Mouse (Mus musculus) right cerebral cortex, postnatal 36 days (tissue): ENCODE measurements around the gene Acot8.
A peak's percentile ranks its signal among the peaks of the same experiment; 100 is the strongest.

Experiments used
- DNase-seq, 2 experiments: peaks; one replicate each; pipeline ENCODE4 v3.0.0; 2022; ENCODE audit warnings: low spot score in 2 of 2, mixed read lengths in 1 of 2

Acot8 gene

GRCm38 (mm10) chr2:164804533-164805331 lies at the start of gene Acot8, which contains the start of gene Zswim3:
Gene Acot8, minus strand, starts transcription at chr2:164804882.
Gene Zswim3, plus strand, starts transcription at chr2:164805098.
- peak; percentile 96 to 97 for DNase-seq

- DNase-seq: no peak
These were observed 45.4 kb upstream of the Acot8 start for GRCm38 (mm10) chr2:164850061-164850460.

GRCm38 (mm10) chr2:164845782-164846181 lies 41.1 kb upstream of the Acot8 start:
- no peak for DNase-seq

GRCm38 (mm10) chr2:164835164-164835563 lies 30.5 kb upstream of the Acot8 start:
- DNase-seq: no peak

DNA sequence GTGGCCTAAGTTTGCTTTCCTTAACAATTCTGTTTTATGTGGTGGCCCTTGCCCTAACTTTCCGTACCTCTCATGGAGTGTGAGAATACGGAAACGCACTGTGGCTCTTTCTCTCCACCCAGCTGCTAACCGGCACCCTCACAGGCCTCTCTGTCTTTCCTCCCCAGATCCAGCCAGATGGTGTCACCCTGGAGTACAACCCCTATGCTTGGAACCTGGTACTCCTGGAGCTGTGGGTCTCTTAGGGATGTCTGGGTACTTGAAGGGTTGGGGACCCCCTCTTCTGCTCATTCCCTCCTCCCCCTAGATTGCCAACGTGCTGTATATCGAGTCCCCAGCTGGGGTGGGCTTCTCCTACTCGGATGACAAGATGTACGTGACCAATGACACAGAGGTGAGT lies 29.8 kb upstream of the Acot8 start:
- no peak for DNase-seq

DNA sequence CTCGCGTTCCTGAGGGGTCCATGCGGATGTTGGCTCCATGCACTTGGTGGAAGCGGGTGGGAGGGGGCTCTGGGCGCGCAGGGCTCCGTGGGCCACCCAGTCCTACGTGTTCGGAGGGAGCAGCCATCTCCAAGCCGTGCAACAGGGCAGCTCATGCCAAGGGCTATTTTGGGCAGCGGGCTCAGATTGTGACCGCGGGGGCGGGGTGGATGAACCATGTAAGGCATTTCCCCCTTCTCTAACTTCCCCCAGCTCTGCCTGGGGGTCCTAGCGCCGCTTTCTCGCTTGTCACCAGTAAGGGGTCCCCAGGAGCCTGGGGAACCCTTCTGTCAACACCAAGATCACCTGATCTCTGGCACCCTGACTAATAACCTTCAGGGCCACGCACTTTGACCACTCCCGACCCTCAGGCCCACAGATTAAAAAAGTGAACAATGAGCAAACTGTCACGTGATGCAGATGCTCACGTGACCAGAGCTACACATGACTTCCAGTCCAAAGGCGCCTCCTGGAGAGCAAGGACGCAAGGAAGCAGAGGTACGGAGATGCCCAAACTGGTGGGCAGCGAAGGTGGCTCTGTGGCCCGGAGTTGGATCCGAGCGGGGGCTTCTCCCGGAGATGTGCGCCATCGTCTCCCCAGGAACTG lies 28.8 kb upstream of the Acot8 start, which contains the start of gene Neurl2:
Gene Neurl2 (minus strand): TSS at position 143 of the 646 bp plus-strand sequence.
- DNase-seq: peak; percentile 89 to 92

GRCm38 (mm10) chr2:164832748-164833301 lies 28.1 kb upstream of the Acot8 start, which contains the start of gene Ctsa:
Gene Ctsa, plus strand, starts transcription at chr2:164832873.
- DNase-seq: peak; percentile 73 to 76

- no peak for DNase-seq
These were observed 27.5 kb upstream of the Acot8 start for GRCm38 (mm10) chr2:164832032-164832747.

DNA sequence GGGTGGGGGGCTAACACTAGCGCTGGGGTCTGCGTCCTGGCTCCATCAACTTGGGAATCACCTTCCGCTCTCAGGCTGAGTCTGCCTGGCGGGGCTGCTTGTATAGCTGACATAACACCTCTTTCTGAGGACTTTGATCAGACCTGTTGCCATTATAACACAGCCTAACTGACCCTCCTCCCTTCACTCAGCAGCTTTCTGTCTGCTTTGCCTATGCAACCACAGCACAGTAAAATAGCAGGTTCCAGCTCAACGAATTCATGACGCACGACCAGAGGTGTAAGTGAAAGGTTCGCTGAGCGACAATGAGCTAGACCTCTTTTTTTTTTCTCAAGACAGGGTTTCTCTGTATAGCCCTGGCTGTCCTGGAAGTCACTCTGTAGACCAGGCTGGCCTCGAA lies 26.3 kb upstream of the Acot8 start:
- no peak for DNase-seq

DNA sequence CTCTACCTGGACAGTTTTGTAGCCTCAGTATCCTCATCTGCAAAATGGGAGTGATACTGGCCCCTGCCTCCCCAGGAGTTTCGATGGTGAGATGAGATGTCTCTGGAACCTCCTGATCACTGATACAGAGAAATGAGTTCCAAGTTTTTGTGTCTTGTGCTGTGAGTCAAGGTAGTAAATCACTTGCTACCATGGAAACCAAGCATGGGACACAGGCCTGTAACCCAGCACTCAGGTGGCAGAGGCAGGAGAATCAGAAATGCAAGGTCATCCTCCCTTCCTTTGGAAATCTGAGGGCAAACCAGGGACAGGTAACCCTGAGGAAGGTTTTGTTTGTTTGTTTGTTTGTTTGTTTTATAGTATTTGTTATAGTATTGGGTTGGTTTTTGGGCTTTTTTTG lies 24.4 kb upstream of the Acot8 start:
- DNase-seq: no peak

DNA sequence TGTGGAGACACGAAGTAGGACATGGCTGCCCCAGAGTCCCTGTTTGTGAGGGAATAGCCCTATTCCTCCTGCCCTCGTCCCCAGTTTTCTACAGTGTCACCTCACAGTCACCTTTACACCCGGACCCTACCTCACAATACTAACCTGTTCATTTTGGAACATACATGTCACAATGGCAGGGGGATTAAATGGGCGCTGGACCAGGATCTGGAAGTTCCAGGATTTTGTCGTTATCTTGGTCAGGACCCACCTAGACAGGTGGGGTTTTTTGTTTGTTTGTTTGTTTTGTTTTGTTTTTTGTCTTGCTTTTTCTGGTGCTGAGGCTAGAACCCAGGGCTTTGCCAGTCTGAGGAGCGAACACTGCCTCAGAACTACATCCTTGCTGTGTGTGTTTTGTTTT lies 23.8 kb upstream of the Acot8 start, which contains the start of gene Spata25:
Gene Spata25 (minus strand): TSS at position 101 of the 400 bp plus-strand sequence.
- no peak for DNase-seq

- DNase-seq: no peak
These were observed 22.6 kb upstream of the Acot8 start for GRCm38 (mm10) chr2:164827146-164827850.

DNA sequence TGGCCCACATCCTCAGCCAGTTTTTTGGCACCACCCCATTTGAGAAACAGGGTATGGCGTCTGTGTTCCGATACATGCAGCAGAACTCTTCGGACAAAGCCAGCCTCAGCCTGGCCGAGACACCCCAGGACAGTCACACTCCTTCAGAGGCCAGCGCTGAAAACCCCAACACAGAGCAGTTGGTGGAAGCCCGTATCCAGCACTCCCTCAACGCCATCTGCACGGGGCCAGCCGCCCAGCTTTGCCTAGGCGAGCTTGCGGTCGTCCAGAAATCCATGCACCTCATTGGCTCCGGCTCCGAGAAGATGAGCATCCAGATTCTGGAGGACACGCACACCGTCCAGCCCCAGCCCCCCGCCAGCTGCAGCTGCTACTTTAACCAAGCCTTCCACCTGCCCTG lies 20.8 kb upstream of the Acot8 start:
- DNase-seq: no peak

DNA sequence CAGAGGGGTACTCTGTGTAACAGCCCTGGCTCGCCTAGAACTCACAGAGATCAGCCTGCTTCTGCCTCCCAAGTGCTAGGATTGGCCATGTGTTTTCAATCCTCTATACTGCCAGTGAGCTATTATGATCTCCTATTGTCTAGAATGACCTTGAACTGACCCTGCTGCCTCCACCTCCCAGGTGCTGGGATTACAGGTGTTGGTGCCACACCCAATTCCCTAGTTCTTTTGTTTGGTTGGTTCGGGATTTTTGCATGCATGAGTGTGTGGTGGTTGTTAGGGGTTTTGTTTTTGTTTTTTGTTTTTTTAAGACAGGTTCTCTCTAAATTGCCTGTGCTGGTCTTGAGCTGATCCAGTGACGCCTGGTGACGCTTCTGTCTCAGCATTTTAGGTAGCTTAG lies 19.3 kb upstream of the Acot8 start:
- DNase-seq: no peak

GRCm38 (mm10) chr2:164823181-164823585 lies 18.5 kb upstream of the Acot8 start:
- peak in 1 of 2 experiments; percentile 28 for DNase-seq

GRCm38 (mm10) chr2:164822636-164823165 lies 18.0 kb upstream of the Acot8 start, which contains the start of gene Zswim1:
Gene Zswim1, plus strand, starts transcription at chr2:164822686.
- peak; percentile 99 for DNase-seq

DNA sequence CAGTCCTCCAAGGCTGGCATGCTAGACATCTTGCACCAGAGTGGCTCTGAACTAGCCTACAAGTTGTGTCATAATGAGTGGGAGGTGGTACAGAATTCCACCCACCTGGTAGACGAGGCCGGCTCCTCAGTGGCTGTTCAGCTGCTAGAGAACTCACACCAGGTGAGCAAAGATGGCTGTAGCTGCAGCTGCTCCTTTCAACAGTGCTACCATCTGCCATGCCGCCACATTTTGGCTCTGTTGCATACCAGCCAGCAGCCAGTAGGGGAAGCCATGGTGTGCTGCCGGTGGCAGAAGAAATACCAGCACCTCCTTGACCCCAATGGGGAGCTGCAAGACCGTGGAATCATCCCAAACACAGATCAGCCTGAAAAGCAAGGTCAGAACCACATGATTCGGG lies 16.4 kb upstream of the Acot8 start:
- no peak for DNase-seq

- DNase-seq: no peak
These were observed 13.0 kb upstream of the Acot8 start for GRCm38 (mm10) chr2:164817703-164818102.

GRCm38 (mm10) chr2:164817206-164817605 lies 12.5 kb upstream of the Acot8 start:
- DNase-seq: no peak

- no peak for DNase-seq
These were observed 11.1 kb upstream of the Acot8 start for GRCm38 (mm10) chr2:164815821-164816220.

- DNase-seq: no peak
These were observed 10.7 kb upstream of the Acot8 start for GRCm38 (mm10) chr2:164815348-164815747.
